Mouse (Mus musculus) lung, postnatal 0 days (tissue): ENCODE measurements at regions not wholly inside any gene's neighbourhood (a gene's known extent, or its start where the extent isn't known, plus 50 kb on each side); places are given as distances from the start of the nearest gene placed in this dataset.

ENCODE experiments used
- ATAC-seq: fragments of 200-750 bp; cut with Nextera tagmentation; 2 replicates; pipeline ENCODE4 v1.8.0; 2017; ENCODE audit warnings: moderate library complexity
- DNase-seq: peaks from one replicate; pipeline ENCODE4 v3.0.0-alpha.2; 2016; ENCODE audit warnings: low spot score
- H3K27ac ChIP-seq: fragments of 300-500 bp; sonication (generic); 2 replicates; pipeline ENCODE4 v1.5.1; 2014; ENCODE audit warnings: antibody characterized with exemption, mild to moderate bottlenecking, low read length, mixed read lengths
- H3K27me3 ChIP-seq: fragments of 300-500 bp; sonication (generic); replicated peaks from 2 replicates; pipeline ENCODE4 v1.6.1; 2014; ENCODE audit warnings: low read length, mixed read lengths; ENCODE audit not compliant: insufficient read depth
- H3K36me3 ChIP-seq: fragments of 300-500 bp; sonication (generic); 2 replicates; pipeline ENCODE4 v1.6.1; 2014; ENCODE audit warnings: low read length, mixed read lengths; ENCODE audit not compliant: insufficient read depth
- H3K4me1 ChIP-seq: fragments of 300-500 bp; sonication (generic); 2 replicates; pipeline ENCODE4 v1.6.1; 2014; ENCODE audit warnings: antibody characterized with exemption, low read depth, low read length, mixed read lengths; ENCODE audit not compliant: insufficient read depth
- H3K4me2 ChIP-seq: fragments of 300-500 bp; sonication (generic); replicated peaks from 2 replicates; pipeline ENCODE4 v1.6.1; 2014; ENCODE audit warnings: low read depth, mild to moderate bottlenecking, low read length, moderate library complexity, mixed read lengths
- H3K4me3 ChIP-seq: fragments of 300-500 bp; sonication (generic); 2 replicates; pipeline ENCODE4 v1.5.1; 2014; ENCODE audit warnings: low read depth, low read length
- H3K9ac ChIP-seq: fragments of 300-500 bp; sonication (generic); replicated peaks from 2 replicates; pipeline ENCODE4 v1.6.1; 2014; ENCODE audit warnings: low read depth, mild to moderate bottlenecking
- H3K9me3 ChIP-seq: fragments of 300-500 bp; sonication (generic); 2 replicates; pipeline ENCODE4 v1.6.1; 2016; ENCODE audit warnings: low read length, mixed read lengths
- CTCF ChIP-seq: IDR thresholded peaks from 2 replicates; pipeline ENCODE4 v1.5.1; 2016; ENCODE audit warnings: antibody characterized with exemption, mild to moderate bottlenecking
- EP300 ChIP-seq: IDR thresholded peaks from 2 replicates; pipeline ENCODE4 v1.6.1; 2016; ENCODE audit warnings: antibody characterized with exemption, mild to moderate bottlenecking, control low read depth
- WGBS: fragments of 180-500 bp; shearing (Covaris S2); extraction: QIAGEN DNeasy Blood & Tissue Kit; methylation state at CpG from one replicate; pipeline ENCODE4 v1.1.7; 2014; 5-methylcytosine and 5-hydroxymethylcytosine counted together

DNA sequence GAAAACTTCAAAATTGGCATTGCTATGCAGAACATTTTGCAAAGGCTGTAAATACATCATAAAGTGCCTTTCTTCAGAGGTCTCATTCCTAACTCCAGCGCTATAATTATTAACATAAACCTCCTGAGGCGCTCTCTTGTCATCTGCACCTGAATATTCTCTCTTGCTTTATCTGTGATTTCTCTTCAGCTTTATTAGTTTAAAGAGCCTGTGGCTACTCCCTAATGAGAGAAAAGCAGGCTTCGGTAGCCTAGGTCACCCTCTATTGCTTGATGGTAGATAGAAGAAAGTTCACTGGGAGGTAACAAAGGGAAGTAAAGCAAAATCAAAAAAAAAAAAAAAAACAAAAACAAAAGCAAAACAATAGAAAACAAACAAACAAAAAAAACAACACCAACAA lies 967.5 kb upstream of the Lcorl start:
- Histone ChIP-seq H3K27ac (no peak overlapping the region), H3K4me3 (no peak overlapping the region), H3K36me3 (no peaks in the 10 kb centered on the region), H3K4me2 (no peak overlapping the region), H3K4me1 (no peaks in the 10 kb centered on the region), H3K9me3 (no peaks in the 10 kb centered on the region), H3K9ac (no peak overlapping the region), H3K27me3 (no peaks in the 10 kb centered on the region)
- DNase-seq (no peak), ATAC-seq (no peak)
- TF ChIP-seq EP300 (no peak), CTCF (no peak)
- 82% methylated on average over 3 of the region's 3 CpGs for WGBS

DNA sequence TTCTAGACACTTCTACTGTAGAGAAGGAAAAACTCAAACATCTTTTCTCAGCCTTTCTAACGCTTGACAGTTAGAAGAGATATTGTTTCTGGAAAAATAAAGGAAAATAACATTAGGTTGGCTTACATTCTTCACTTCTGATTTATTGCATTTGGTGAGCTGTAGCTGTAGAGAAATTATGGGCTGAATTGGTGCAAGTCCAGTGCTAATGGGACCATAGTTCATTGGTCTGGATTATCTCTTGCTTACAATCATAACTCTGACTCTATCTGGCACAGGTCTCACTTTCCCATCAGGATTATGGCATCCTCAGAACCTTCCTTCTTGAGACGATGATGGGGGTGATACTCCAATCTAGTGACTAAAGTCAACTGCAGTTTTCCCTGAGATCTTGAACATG lies 937.7 kb upstream of the Lcorl start:
- Histone ChIP-seq H3K4me3 (no peak overlapping the region), H3K9ac (no peak overlapping the region), H3K36me3 (no peaks in the 10 kb centered on the region), H3K27me3 (no peaks in the 10 kb centered on the region), H3K4me1 (peaks cover 6% of the 10 kb centered on the region; the same call in 1 of the 2 replicates), H3K4me2 (no peak overlapping the region), H3K27ac (no peak overlapping the region), H3K9me3 (no peaks in the 10 kb centered on the region)
- ATAC-seq (no peak), DNase-seq (no peak)
- 75% methylated on average over 2 of the region's 2 CpGs for WGBS
- TF ChIP-seq EP300 (no peak), CTCF (no peak)

DNA sequence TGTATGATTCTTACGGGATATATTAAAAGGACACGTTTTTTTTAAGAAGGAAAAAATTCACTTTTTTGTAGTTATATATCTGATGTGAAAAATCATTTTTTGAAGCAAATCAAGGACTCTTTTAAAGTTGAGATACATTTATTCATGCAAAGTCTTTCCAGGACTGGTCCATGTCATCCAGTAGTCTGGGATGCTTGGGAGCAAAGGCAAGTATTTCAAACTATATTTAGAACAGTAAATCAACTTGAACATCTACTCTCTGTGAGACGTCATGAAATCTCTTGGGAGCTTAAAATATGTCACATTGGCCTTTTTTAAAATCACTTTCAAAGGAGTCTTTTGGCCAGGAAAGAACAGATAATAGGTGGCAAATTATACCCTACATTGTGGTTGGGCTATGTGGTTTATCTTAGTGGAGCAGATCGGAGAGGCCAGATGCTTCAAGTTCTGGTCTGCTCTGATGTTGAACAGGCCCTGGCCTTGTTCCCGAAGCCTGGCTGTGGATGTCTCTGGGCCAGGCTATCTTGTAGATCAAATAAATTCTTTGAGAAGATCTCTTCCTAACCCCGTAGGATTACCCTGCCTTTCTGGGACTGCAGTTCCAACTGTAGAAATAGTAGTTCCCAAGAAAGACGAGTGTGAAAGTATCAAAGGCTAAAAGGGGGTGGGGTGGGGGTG lies 936.8 kb upstream of the Lcorl start:
- 59% methylated on average over 7 of the region's 7 CpGs for WGBS
- peaks cover 6% of the 10 kb centered on the region; the same call in 1 of the 2 replicates for H3K4me1 ChIP-seq
- no peak for TF ChIP-seq EP300
- TF ChIP-seq CTCF, result no peak
- no peak overlapping the region for H3K4me3 ChIP-seq
- H3K27ac ChIP-seq, result no peak overlapping the region
- no peak overlapping the region for H3K9ac ChIP-seq
- DNase-seq, result no peak
- H3K27me3 ChIP-seq, result no peaks in the 10 kb centered on the region
- no peaks in the 10 kb centered on the region for H3K9me3 ChIP-seq
- H3K4me2 ChIP-seq, result no peak overlapping the region
- ATAC-seq, result no peak
- no peaks in the 10 kb centered on the region for H3K36me3 ChIP-seq

DNA sequence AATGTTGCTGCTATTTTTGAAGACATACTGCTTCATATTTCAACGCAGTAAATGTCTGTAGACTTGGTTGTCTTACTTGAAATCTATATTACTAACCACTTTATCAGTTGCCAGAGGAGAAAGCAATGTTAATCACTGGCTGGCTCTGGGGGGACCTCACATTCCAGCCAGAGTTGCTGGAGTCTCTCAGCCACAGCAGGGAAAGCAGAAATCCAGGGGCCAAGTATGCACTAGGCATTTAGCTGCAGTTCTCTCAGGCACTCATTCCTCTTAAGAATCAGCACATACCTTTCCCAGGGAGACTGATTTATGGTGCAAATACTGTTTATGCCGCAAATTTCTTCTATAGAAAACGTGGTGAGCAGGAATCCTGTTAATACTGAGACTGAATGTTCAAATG lies 933.6 kb upstream of the Lcorl start:
- Histone ChIP-seq H3K36me3 (no peaks in the 10 kb centered on the region), H3K27ac (0 out of 2 replicates have a peak overlapping the region, but pooled peaks have one; percentile 10), H3K9ac (no peak overlapping the region), H3K4me3 (no peak overlapping the region), H3K4me2 (no peak overlapping the region), H3K9me3 (no peaks in the 10 kb centered on the region), H3K27me3 (no peaks in the 10 kb centered on the region), H3K4me1 (peaks cover 6% of the 10 kb centered on the region; the same call in 1 of the 2 replicates)
- 18% methylated on average over 3 of the region's 3 CpGs for WGBS
- ATAC-seq, result peak; percentile 76; the same call in 1 of the 2 replicates
- DNase-seq, result peak; percentile 34
- TF ChIP-seq EP300 (0 out of 2 replicates have a peak, but pooled peaks have one; percentile 12), CTCF (no peak)

DNA sequence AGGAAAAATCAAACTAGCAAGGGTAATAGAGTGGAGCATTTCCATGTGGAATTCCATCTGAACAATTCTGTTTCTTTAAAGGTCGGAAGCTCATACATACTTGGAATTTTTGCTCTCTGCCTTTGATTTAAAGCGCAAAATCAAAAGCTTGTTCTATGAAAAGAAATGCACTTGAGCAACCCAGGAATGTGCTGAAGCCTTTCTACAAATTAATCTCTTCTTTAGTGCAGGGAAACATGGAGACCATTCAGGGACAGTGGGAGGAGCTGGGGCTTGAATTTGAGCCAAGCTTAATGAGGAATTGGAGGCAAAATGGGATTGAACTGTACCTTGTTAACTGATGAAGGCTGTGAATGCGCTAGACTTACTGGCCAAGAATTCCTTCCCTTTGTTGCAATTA lies 933.1 kb upstream of the Lcorl start:
- H3K9me3 ChIP-seq, result no peaks in the 10 kb centered on the region
- H3K4me1 ChIP-seq, result peaks cover 6% of the 10 kb centered on the region; the same call in 1 of the 2 replicates
- 18% methylated on average over 3 of the region's 3 CpGs for WGBS
- TF ChIP-seq CTCF (no peak), EP300 (peak; percentile 93)
- H3K36me3 ChIP-seq, result no peaks in the 10 kb centered on the region
- H3K27me3 ChIP-seq, result no peaks in the 10 kb centered on the region
- H3K4me2 ChIP-seq, result no peak overlapping the region
- DNase-seq (peak; percentile 83), ATAC-seq (peak; percentile 92)
- no peak overlapping the region for H3K9ac ChIP-seq
- H3K4me3 ChIP-seq, result no peak overlapping the region
- no peak overlapping the region for H3K27ac ChIP-seq

DNA sequence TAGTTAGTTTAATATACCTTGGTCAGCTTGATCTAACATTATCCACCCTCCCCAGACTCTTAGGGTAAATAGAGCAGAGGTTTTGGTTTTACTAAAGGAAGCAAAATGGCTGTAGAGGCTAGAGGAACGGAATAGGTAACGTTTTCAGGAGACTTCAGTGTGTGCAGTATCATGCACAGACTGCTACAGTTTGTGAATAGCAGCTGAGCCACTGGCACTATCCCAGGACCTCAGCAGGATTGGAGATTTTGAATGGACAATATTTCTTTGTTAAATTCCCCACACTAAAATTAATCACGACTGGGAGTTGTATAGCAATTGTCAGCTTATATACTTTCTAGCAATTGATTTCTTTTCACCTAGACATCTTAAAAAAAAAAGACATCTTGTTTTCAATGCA lies 929.7 kb upstream of the Lcorl start:
- DNase-seq (no peak), ATAC-seq (no peak)
- no peaks in the 10 kb centered on the region for H3K36me3 ChIP-seq
- TF ChIP-seq CTCF (no peak), EP300 (no peak)
- no peak overlapping the region for H3K4me3 ChIP-seq
- no peaks in the 10 kb centered on the region for H3K27me3 ChIP-seq
- H3K4me2 ChIP-seq, result no peak overlapping the region
- H3K4me1 ChIP-seq, result peaks cover 6% of the 10 kb centered on the region; the same call in 1 of the 2 replicates
- H3K9ac ChIP-seq, result no peak overlapping the region
- no peaks in the 10 kb centered on the region for H3K9me3 ChIP-seq
- H3K27ac ChIP-seq, result no peak overlapping the region
- 80% methylated on average over 3 of the region's 3 CpGs for WGBS
